Mouse (Mus musculus) lung, adult 2 months (tissue): ENCODE measurements around the gene Dnah11.

Experiments
- CTCF ChIP-seq: fragments of 200-500 bp; IDR thresholded peaks from 2 replicates; pipeline ENCODE4 v1.5.1; 2011; ENCODE audit warnings: mild to moderate bottlenecking, low read length, control low read depth; ENCODE audit not compliant: insufficient read depth
- POLR2A ChIP-seq: fragments of 200-500 bp; IDR thresholded peaks from 2 replicates; pipeline ENCODE4 v1.6.1; 2011; ENCODE audit warnings: low read depth, mild to moderate bottlenecking, control low read depth, low read length, borderline replicate concordance; ENCODE audit errors: extremely low read depth

- TF ChIP-seq CTCF (no peak), POLR2A (no peak)
Measured at GRCm38 (mm10) chr12:118177756-118178155, 21.1 kb downstream of the Dnah11 start.
